Mouse (Mus musculus): Measurements from ENCODE around the gene Gm28374. TPM values are rescaled to one million over a fixed set of nuclear protein-coding genes. Genes with fewer than 3 reads are reported as not detected.

Gm28374 gene
- polyA plus RNA-seq, 1 experiment from 2014 or later, result 1.7 TPM

- no peak overlapping the region for H3K4me3 ChIP-seq (ENCODE audit: low read length)
- no peak overlapping the region for H3K4me2 ChIP-seq (ENCODE audit: low read depth, low read length)
- no peaks in the 10 kb centered on the region for H3K27me3 ChIP-seq (replicated peaks; ENCODE audit: control insufficient read depth, insufficient read depth, low read length)
- H3K36me3 ChIP-seq (ENCODE audit: control insufficient read depth, insufficient read depth, low read length), result no peaks in the 10 kb centered on the region
- no peak overlapping the region for H3K9ac ChIP-seq (ENCODE audit: low read depth, low read length)
- no peaks in the 10 kb centered on the region for H3K4me1 ChIP-seq (ENCODE audit: control insufficient read depth, insufficient read depth, low read length)
- H3K9me3 ChIP-seq (ENCODE audit: control insufficient read depth, low read length), result no peaks in the 10 kb centered on the region
- ATAC-seq, result peak; percentile 36; the same call in 1 of the 2 replicates
- WGBS, result 65% methylated on average over 9 of the region's 9 CpGs
- H3K27ac ChIP-seq (ENCODE audit: low read length), result no peak overlapping the region
Observed at GRCm38 (mm10) chr19:6035966-6036585, 46.0 kb downstream of the Gm28374 start.

- no peaks in the 10 kb centered on the region for H3K4me1 ChIP-seq (ENCODE audit: control insufficient read depth, insufficient read depth, low read length)
- H3K27me3 ChIP-seq (replicated peaks; ENCODE audit: control insufficient read depth, insufficient read depth, low read length), result no peaks in the 10 kb centered on the region
- no peak overlapping the region for H3K9ac ChIP-seq (ENCODE audit: low read depth, low read length)
- H3K9me3 ChIP-seq (ENCODE audit: control insufficient read depth, low read length), result no peaks in the 10 kb centered on the region
- H3K36me3 ChIP-seq (ENCODE audit: control insufficient read depth, insufficient read depth, low read length), result no peaks in the 10 kb centered on the region
- no peak overlapping the region for H3K27ac ChIP-seq (ENCODE audit: low read length)
- H3K4me2 ChIP-seq (ENCODE audit: low read depth, low read length), result no peak overlapping the region
- no peak overlapping the region for H3K4me3 ChIP-seq (ENCODE audit: low read length)
- no peak for ATAC-seq
- 71% methylated on average over 14 of the region's 14 CpGs for WGBS
Observed at GRCm38 (mm10) chr19:6030520-6031280, 51.4 kb downstream of the Gm28374 start.

- no peak overlapping the region for H3K27ac ChIP-seq (ENCODE audit: low read length)
- no peak for ATAC-seq
- no peak overlapping the region for H3K4me2 ChIP-seq (ENCODE audit: low read depth, low read length)
- H3K9ac ChIP-seq (ENCODE audit: low read depth, low read length), result no peak overlapping the region
- no peaks in the 10 kb centered on the region for H3K4me1 ChIP-seq (ENCODE audit: control insufficient read depth, insufficient read depth, low read length)
- 80% methylated on average over 9 of the region's 9 CpGs for WGBS
- no peak overlapping the region for H3K4me3 ChIP-seq (ENCODE audit: low read length)
- no peaks in the 10 kb centered on the region for H3K27me3 ChIP-seq (replicated peaks; ENCODE audit: control insufficient read depth, insufficient read depth, low read length)
- H3K9me3 ChIP-seq (ENCODE audit: control insufficient read depth, low read length), result no peaks in the 10 kb centered on the region
- no peaks in the 10 kb centered on the region for H3K36me3 ChIP-seq (ENCODE audit: control insufficient read depth, insufficient read depth, low read length)
Observed at GRCm38 (mm10) chr19:6029426-6029825, 52.6 kb downstream of the Gm28374 start.

GRCm38 (mm10) chr19:6028991-6029390 is 53.1 kb downstream of the Gm28374 start:
- Histone ChIP-seq H3K4me1 (ENCODE audit: control insufficient read depth, insufficient read depth, low read length) (no peaks in the 10 kb centered on the region), H3K27ac (ENCODE audit: low read length) (no peak overlapping the region), H3K36me3 (ENCODE audit: control insufficient read depth, insufficient read depth, low read length) (no peaks in the 10 kb centered on the region), H3K9ac (ENCODE audit: low read depth, low read length) (no peak overlapping the region), H3K4me2 (ENCODE audit: low read depth, low read length) (no peak overlapping the region), H3K4me3 (ENCODE audit: low read length) (no peak overlapping the region), H3K9me3 (ENCODE audit: control insufficient read depth, low read length) (no peaks in the 10 kb centered on the region), H3K27me3 (replicated peaks; ENCODE audit: control insufficient read depth, insufficient read depth, low read length) (no peaks in the 10 kb centered on the region)
- WGBS, result 74% methylated on average over 6 of the region's 6 CpGs
- ATAC-seq, result no peak

Small RNAs within 50 kb of the gene (microRNA-seq; reads per million reads assigned to microRNA genes)
- gene Mir6988, result 0.68 reads per million

Other genes starting within 250 kb of the Gm28374 start
- gene Frmd8, start 207.0 kb downstream of the Gm28374 start, polyA plus RNA-seq (2015; fragmentation: Nextera tagmentation; extraction: Ambion mirVana), result 31.1 and 31.7 TPM in 2 replicates
- gene Slc25a45, start 204.4 kb downstream of the Gm28374 start, polyA plus RNA-seq (2015; fragmentation: Nextera tagmentation; extraction: Ambion mirVana), result 3.4 and 4.1 TPM in 2 replicates
- gene Tigd3, start 188.1 kb downstream of the Gm28374 start, polyA plus RNA-seq (2015; fragmentation: Nextera tagmentation; extraction: Ambion mirVana), result 1.5 and 1.7 TPM in 2 replicates
- 109 and 119 TPM in 2 replicates for gene Dpf2, start 169.2 kb downstream of the Gm28374 start, polyA plus RNA-seq (2015; fragmentation: Nextera tagmentation; extraction: Ambion mirVana)
- 14.7 and 15.1 TPM in 2 replicates for gene Cdc42ep2, start 157.4 kb downstream of the Gm28374 start, polyA plus RNA-seq (2015; fragmentation: Nextera tagmentation; extraction: Ambion mirVana)
- 58.4 and 61.7 TPM in 2 replicates for gene Pola2, start 118.1 kb downstream of the Gm28374 start, polyA plus RNA-seq (2015; fragmentation: Nextera tagmentation; extraction: Ambion mirVana)
- not detected in 2 replicates for gene Slc22a20, start 96.1 kb downstream of the Gm28374 start, polyA plus RNA-seq (2015; fragmentation: Nextera tagmentation; extraction: Ambion mirVana)
- gene Capn1, start 66.4 kb downstream of the Gm28374 start, polyA plus RNA-seq (2015; fragmentation: Nextera tagmentation; extraction: Ambion mirVana), result 11.8 and 12.4 TPM in 2 replicates
- 29.1 and 36.4 TPM in 2 replicates for gene Syvn1, start 35.7 kb downstream of the Gm28374 start, polyA plus RNA-seq (2015; fragmentation: Nextera tagmentation; extraction: Ambion mirVana)
- 71.4 and 79.5 TPM in 2 replicates for gene Mrpl49, start 24.5 kb downstream of the Gm28374 start, polyA plus RNA-seq (2015; fragmentation: Nextera tagmentation; extraction: Ambion mirVana)
- 868 and 882 TPM in 2 replicates for gene Fau, start 24.4 kb downstream of the Gm28374 start, polyA plus RNA-seq (2015; fragmentation: Nextera tagmentation; extraction: Ambion mirVana)
- gene Znhit2, start 21.1 kb downstream of the Gm28374 start, polyA plus RNA-seq (2015; fragmentation: Nextera tagmentation; extraction: Ambion mirVana), result 27.6 and 29.9 TPM in 2 replicates
- gene Tm7sf2, start 13.9 kb downstream of the Gm28374 start, polyA plus RNA-seq (2015; fragmentation: Nextera tagmentation; extraction: Ambion mirVana), result 37.3 and 39.0 TPM in 2 replicates
- gene Vps51, start 5.0 kb downstream of the Gm28374 start, polyA plus RNA-seq (2015; fragmentation: Nextera tagmentation; extraction: Ambion mirVana), result 66.7 and 68.2 TPM in 2 replicates
- gene Tmem262, start 2.2 kb downstream of the Gm28374 start, polyA plus RNA-seq (2015; fragmentation: Nextera tagmentation; extraction: Ambion mirVana), result not detected in 2 replicates
- gene Zfpl1, start 2.7 kb upstream of the Gm28374 start, polyA plus RNA-seq (2015; fragmentation: Nextera tagmentation; extraction: Ambion mirVana), result 66.1 and 68.0 TPM in 2 replicates
- 27.7 and 31.4 TPM in 2 replicates for gene Cdca5, start 2.7 kb upstream of the Gm28374 start, polyA plus RNA-seq (2015; fragmentation: Nextera tagmentation; extraction: Ambion mirVana)
- gene AC131692.1, start 12.2 kb upstream of the Gm28374 start, polyA plus RNA-seq (2015; fragmentation: Nextera tagmentation; extraction: Ambion mirVana), result 0.28 and 0.29 TPM in 2 replicates
- gene Naaladl1, start 23.5 kb upstream of the Gm28374 start, polyA plus RNA-seq (2015; fragmentation: Nextera tagmentation; extraction: Ambion mirVana), result 71.9 and 102 TPM in 2 replicates
- 33.4 and 35.7 TPM in 2 replicates for gene Sac3d1, start 36.4 kb upstream of the Gm28374 start, polyA plus RNA-seq (2015; fragmentation: Nextera tagmentation; extraction: Ambion mirVana)
- 36.8 and 37.0 TPM in 2 replicates for gene Snx15, start 46.0 kb upstream of the Gm28374 start, polyA plus RNA-seq (2015; fragmentation: Nextera tagmentation; extraction: Ambion mirVana)
- gene Batf2, start 58.7 kb upstream of the Gm28374 start, polyA plus RNA-seq (2015; fragmentation: Nextera tagmentation; extraction: Ambion mirVana), result 1.1 and 1.8 TPM in 2 replicates
- 102 and 103 TPM in 2 replicates for gene Arl2, start 59.3 kb upstream of the Gm28374 start, polyA plus RNA-seq (2015; fragmentation: Nextera tagmentation; extraction: Ambion mirVana)
- not detected in 2 replicates for gene Majin, start 102.1 kb upstream of the Gm28374 start, polyA plus RNA-seq (2015; fragmentation: Nextera tagmentation; extraction: Ambion mirVana)
- 0.23 and 0.65 TPM in 2 replicates for gene Gpha2, start 144.1 kb upstream of the Gm28374 start, polyA plus RNA-seq (2015; fragmentation: Nextera tagmentation; extraction: Ambion mirVana)
- 21.0 and 23.5 TPM in 2 replicates for gene Ppp2r5b, start 153.6 kb upstream of the Gm28374 start, polyA plus RNA-seq (2015; fragmentation: Nextera tagmentation; extraction: Ambion mirVana)
- gene Atg2a, start 159.4 kb upstream of the Gm28374 start, polyA plus RNA-seq (2015; fragmentation: Nextera tagmentation; extraction: Ambion mirVana), result 7.4 and 8.4 TPM in 2 replicates
- 135 and 158 TPM in 2 replicates for gene Ehd1, start 194.5 kb upstream of the Gm28374 start, polyA plus RNA-seq (2015; fragmentation: Nextera tagmentation; extraction: Ambion mirVana)
- 1.2 and 1.5 TPM in 2 replicates for gene Cdc42bpg, start 224.2 kb upstream of the Gm28374 start, polyA plus RNA-seq (2015; fragmentation: Nextera tagmentation; extraction: Ambion mirVana)

All from intestine, embryonic 16.5 days (tissue).